Comparison of ENCODE assay signal across 8 mouse cellular contexts in genomic region chr7:99140511-99140910, GRCm38 (mm10). TPM values are rescaled to one million over a fixed set of nuclear protein-coding genes. Genes with fewer than 3 reads are reported as not detected.
DNase-seq lines count a peak whose midpoint lies in the region; ATAC-seq and TF ChIP-seq lines count a peak whose summit lies in the region.

No protein-coding gene starts in this region.

- H3K27me3 ChIP-seq in hindbrain, embryonic 16.5 days (replicated peaks; ENCODE audit: control insufficient read depth, insufficient read depth, low read length), result no peaks in the 10 kb centered on the region
- H3K27me3 ChIP-seq in midbrain, postnatal 0 days (ENCODE audit: insufficient read depth, low read length), result no peaks in the 10 kb centered on the region

- H3K4me1 ChIP-seq in hindbrain, embryonic 16.5 days (ENCODE audit: control insufficient read depth, insufficient read depth, low read depth, low read length), result peaks cover 17% of the 10 kb centered on the region
- H3K4me1 ChIP-seq in midbrain, postnatal 0 days (ENCODE audit: insufficient read depth, low read length), result 0 out of 2 replicates have a peak, but pooled peaks cover 6% of the 10 kb centered on the region

- peak overlapping the region; percentile 67 for H3K4me2 ChIP-seq in hindbrain, embryonic 16.5 days (ENCODE audit: low read length)
- peak overlapping the region; percentile 61 for H3K4me2 ChIP-seq in midbrain, postnatal 0 days (ENCODE audit: low read depth, low read length, poor library complexity, severe bottlenecking)

- peak overlapping the region; percentile 96 for H3K4me3 ChIP-seq in gastrocnemius, adult 2 months
- peak overlapping the region; percentile 95 for H3K4me3 ChIP-seq in hindbrain, embryonic 16.5 days (ENCODE audit: low read length)
- peak overlapping the region; percentile 99 for H3K4me3 ChIP-seq in midbrain, postnatal 0 days (ENCODE audit: low read depth, low read length)

- H3K36me3 ChIP-seq in hindbrain, embryonic 16.5 days (ENCODE audit: control insufficient read depth, insufficient read depth, low read length), result no peaks in the 10 kb centered on the region
- no peaks in the 10 kb centered on the region for H3K36me3 ChIP-seq in midbrain, postnatal 0 days (ENCODE audit: insufficient read depth, low read length)

- H3K9me3 ChIP-seq in hindbrain, embryonic 16.5 days (ENCODE audit: control insufficient read depth, low read length), result no peaks in the 10 kb centered on the region
- H3K9me3 ChIP-seq in midbrain, postnatal 0 days (ENCODE audit: low read length), result no peaks in the 10 kb centered on the region

- DNase-seq in gastrocnemius, adult 2 months, result no peak
- no peak for DNase-seq in gastrocnemius, postnatal 14 days
- DNase-seq in right cerebral cortex, postnatal 4 days, result peak; percentile 51
- no peak for DNase-seq in right cerebral cortex, postnatal 14 days
- DNase-seq in midbrain, postnatal 0 days (ENCODE audit: low spot score), result peak; percentile 20
- no peak for DNase-seq in layer of hippocampus, postnatal 14 days (ENCODE audit: low spot score in 2 of 2)
- no peak for DNase-seq in spleen, postnatal 14 days (ENCODE audit: low spot score in 2 of 2)

- ATAC-seq in hindbrain, embryonic 16.5 days, result no peak; the same call in 1 of the 2 replicates
- peak; percentile 12; the same call in 1 of the 2 replicates for ATAC-seq in midbrain, postnatal 0 days (ENCODE audit: low FRiP score)

- no peak for TF ChIP-seq CTCF in gastrocnemius, adult 2 months (IDR thresholded peaks at IDR 0.05)
- TF ChIP-seq CTCF in midbrain, postnatal 0 days (IDR thresholded peaks at IDR 0.05), result no peak

- H3K27ac ChIP-seq in gastrocnemius, adult 2 months, result peak overlapping the region; percentile 98
- H3K27ac ChIP-seq in hindbrain, embryonic 16.5 days (ENCODE audit: low read depth, low read length), result peak overlapping the region; percentile 88
- peak overlapping the region; percentile 87 for H3K27ac ChIP-seq in midbrain, postnatal 0 days (ENCODE audit: low read depth, low read length)

- H3K9ac ChIP-seq in hindbrain, embryonic 16.5 days (ENCODE audit: low read depth, low read length), result peak overlapping the region; percentile 88
- peak overlapping the region; percentile 97 for H3K9ac ChIP-seq in midbrain, postnatal 0 days (replicated peaks; ENCODE audit: low read length, poor library complexity, severe bottlenecking)

- WGBS in hindbrain, embryonic 16.5 days, result 1% methylated on average over 27 of the region's 39 CpGs
- 0% methylated on average over 12 of the region's 39 CpGs for WGBS in midbrain, postnatal 0 days

- intact Hi-C loops in gastrocnemius, adult 2 months (cut with DNase I), result loop anchor here (10.0 kb wide), 1 partner anchor 396 kb away; no protein-coding TSS in a partner anchor
- intact Hi-C loops in gastrocnemius, postnatal 14 days (cut with DNase I; ENCODE audit: low total_unique reads), result no loop called here

RNA-seq across cellular contexts. Expression of gene Uvrag, which starts 0.4 kb away (rescaled TPM):
- total RNA-seq in gastrocnemius, adult 2 months (2021), result 1 to 10 TPM; 8.6 to 9.2 TPM
- total RNA-seq in gastrocnemius, postnatal 14 days (2021), result 10 to 100 TPM; 12.9 to 14.6 TPM
- 14.4 and 15.3 TPM in 2 replicates for polyA plus RNA-seq in hindbrain, embryonic 16.5 days (2015; fragmentation: Nextera tagmentation; extraction: Ambion mirVana)
- 23.3 and 26.3 TPM in 2 replicates for total RNA-seq in midbrain, postnatal 0 days (2014; rRNA removed)
- polyA plus RNA-seq in midbrain, postnatal 0 days (2015; fragmentation: Nextera tagmentation; extraction: Ambion mirVana), result 13.5 and 19.8 TPM in 2 replicates
- 10 to 100 TPM; 44.6 to 45.8 TPM for total RNA-seq in layer of hippocampus, postnatal 14 days (2021)

RNA-seq across cellular contexts. Expression of gene Dgat2, which starts 42.0 kb away (rescaled TPM):
- 10 to 100 TPM; 32.9 to 69.4 TPM for total RNA-seq in gastrocnemius, adult 2 months (2021)
- total RNA-seq in gastrocnemius, postnatal 14 days (2021), result 10 to 100 TPM; 19.0 to 37.9 TPM
- polyA plus RNA-seq in hindbrain, embryonic 16.5 days (2015; fragmentation: Nextera tagmentation; extraction: Ambion mirVana), result 23.7 and 24.9 TPM in 2 replicates
- 34.5 and 35.3 TPM in 2 replicates for total RNA-seq in midbrain, postnatal 0 days (2014; rRNA removed)
- 32.0 and 33.1 TPM in 2 replicates for polyA plus RNA-seq in midbrain, postnatal 0 days (2015; fragmentation: Nextera tagmentation; extraction: Ambion mirVana)
- total RNA-seq in layer of hippocampus, postnatal 14 days (2021), result 10 to 100 TPM; 94.7 to 96.3 TPM

Comparison
In these comparisons a context has a peak if more than half of its experiments do, and no peak if none do; other contexts are left out.
1. DNase-seq: peak in right cerebral cortex, postnatal 4 days (single experiment) and midbrain, postnatal 0 days (single experiment); none in gastrocnemius, adult 2 months (single experiment), gastrocnemius, postnatal 14 days (single experiment), right cerebral cortex, postnatal 14 days (single experiment), layer of hippocampus, postnatal 14 days (0 of 2) and spleen, postnatal 14 days (0 of 2).
2. Peak in every context shown above with its lines, with median percentiles within 50 percentile points of each other: H3K27ac ChIP-seq and H3K4me3 ChIP-seq.